Mouse (Mus musculus): ENCODE data around the gene Tmem117. TPM values are rescaled to one million over a fixed set of nuclear protein-coding genes. Genes with fewer than 3 reads are reported as not detected.

Tmem117 gene
- polyA plus RNA-seq, 1 experiment from 2014 or later = 5.6 TPM

GRCm38 (mm10) chr15:94968403-94969180 lies 339.6 kb downstream of the Tmem117 start:
- no peaks in the 10 kb centered on the region for H3K27me3 ChIP-seq (ENCODE audit: control insufficient read depth, insufficient read depth, low read length)
- H3K27ac ChIP-seq (replicated peaks) = no peak overlapping the region
- TF ChIP-seq EP300 (optimal IDR thresholded peaks at IDR 0.05) = no peak
- TF ChIP-seq CTCF (IDR thresholded peaks at IDR 0.05; ENCODE audit: low read depth) = no peak
- H3K4me2 ChIP-seq (replicated peaks; ENCODE audit: low read depth) = no peak overlapping the region
- H3K4me3 ChIP-seq (ENCODE audit: low read depth, low read length) = no peak overlapping the region
- no peaks in the 10 kb centered on the region for H3K9me3 ChIP-seq (ENCODE audit: control insufficient read depth, low read length)
- 64% methylated on average over 13 of the region's 13 CpGs for WGBS
- ATAC-seq (ENCODE audit: low FRiP score, low TSS enrichment) = no peak
- no peaks in the 10 kb centered on the region for H3K4me1 ChIP-seq (replicated peaks; ENCODE audit: control insufficient read depth, insufficient read depth)
- no peaks in the 10 kb centered on the region for H3K36me3 ChIP-seq (ENCODE audit: control insufficient read depth, insufficient read depth, low read length)
- DNase-seq (ENCODE audit: low spot score) = no peak
- H3K9ac ChIP-seq (ENCODE audit: low read length) = no peak overlapping the region

GRCm38 (mm10) chr15:94981798-94982197 lies 352.8 kb downstream of the Tmem117 start:
- Histone ChIP-seq H3K4me3 (ENCODE audit: low read depth, low read length) (no peak overlapping the region), H3K4me1 (replicated peaks; ENCODE audit: control insufficient read depth, insufficient read depth) (no peaks in the 10 kb centered on the region), H3K27me3 (ENCODE audit: control insufficient read depth, insufficient read depth, low read length) (no peaks in the 10 kb centered on the region), H3K4me2 (replicated peaks; ENCODE audit: low read depth) (no peak overlapping the region), H3K9ac (ENCODE audit: low read length) (no peak overlapping the region), H3K27ac (replicated peaks) (no peak overlapping the region), H3K36me3 (ENCODE audit: control insufficient read depth, insufficient read depth, low read length) (no peaks in the 10 kb centered on the region), H3K9me3 (ENCODE audit: control insufficient read depth, low read length) (no peaks in the 10 kb centered on the region)
- no peak for DNase-seq (ENCODE audit: low spot score)
- TF ChIP-seq CTCF (IDR thresholded peaks at IDR 0.05; ENCODE audit: low read depth) = no peak
- TF ChIP-seq EP300 (optimal IDR thresholded peaks at IDR 0.05) = no peak
- ATAC-seq (ENCODE audit: low FRiP score, low TSS enrichment) = no peak
- WGBS = 71% methylated on average over 4 of the region's 4 CpGs

- TF ChIP-seq EP300 (optimal IDR thresholded peaks at IDR 0.05) (no peak), CTCF (IDR thresholded peaks at IDR 0.05; ENCODE audit: low read depth) (no peak)
- Histone ChIP-seq H3K9me3 (ENCODE audit: control insufficient read depth, low read length) (no peaks in the 10 kb centered on the region), H3K27me3 (ENCODE audit: control insufficient read depth, insufficient read depth, low read length) (no peaks in the 10 kb centered on the region), H3K27ac (replicated peaks) (no peak overlapping the region), H3K9ac (ENCODE audit: low read length) (no peak overlapping the region), H3K4me3 (ENCODE audit: low read depth, low read length) (no peak overlapping the region), H3K36me3 (ENCODE audit: control insufficient read depth, insufficient read depth, low read length) (no peaks in the 10 kb centered on the region), H3K4me1 (replicated peaks; ENCODE audit: control insufficient read depth, insufficient read depth) (no peaks in the 10 kb centered on the region), H3K4me2 (replicated peaks; ENCODE audit: low read depth) (no peak overlapping the region)
- 85% methylated on average over 9 of the region's 9 CpGs for WGBS
- DNase-seq (ENCODE audit: low spot score) (no peak), ATAC-seq (ENCODE audit: low FRiP score, low TSS enrichment) (no peak)
Measured at GRCm38 (mm10) chr15:94995352-94995751, 366.3 kb downstream of the Tmem117 start.

- ATAC-seq (ENCODE audit: low FRiP score, low TSS enrichment) = no peak
- no peak overlapping the region for H3K4me3 ChIP-seq (ENCODE audit: low read depth, low read length)
- DNase-seq (ENCODE audit: low spot score) = no peak
- no peak overlapping the region for H3K9ac ChIP-seq (ENCODE audit: low read length)
- H3K36me3 ChIP-seq (ENCODE audit: control insufficient read depth, insufficient read depth, low read length) = no peaks in the 10 kb centered on the region
- 47% methylated on average over 8 of the region's 8 CpGs for WGBS
- no peak overlapping the region for H3K4me2 ChIP-seq (replicated peaks; ENCODE audit: low read depth)
- no peaks in the 10 kb centered on the region for H3K27me3 ChIP-seq (ENCODE audit: control insufficient read depth, insufficient read depth, low read length)
- H3K27ac ChIP-seq (replicated peaks) = no peak overlapping the region
- no peaks in the 10 kb centered on the region for H3K4me1 ChIP-seq (replicated peaks; ENCODE audit: control insufficient read depth, insufficient read depth)
- no peak for TF ChIP-seq EP300 (optimal IDR thresholded peaks at IDR 0.05)
- no peak for TF ChIP-seq CTCF (IDR thresholded peaks at IDR 0.05; ENCODE audit: low read depth)
- no peaks in the 10 kb centered on the region for H3K9me3 ChIP-seq (ENCODE audit: control insufficient read depth, low read length)
Measured at GRCm38 (mm10) chr15:95005121-95005824, 376.2 kb downstream of the Tmem117 start.

- H3K4me1 ChIP-seq (replicated peaks; ENCODE audit: control insufficient read depth, insufficient read depth) = no peaks in the 10 kb centered on the region
- H3K9me3 ChIP-seq (ENCODE audit: control insufficient read depth, low read length) = no peaks in the 10 kb centered on the region
- TF ChIP-seq CTCF (IDR thresholded peaks at IDR 0.05; ENCODE audit: low read depth) (no peak), EP300 (optimal IDR thresholded peaks at IDR 0.05) (no peak)
- H3K27ac ChIP-seq (replicated peaks) = no peak overlapping the region
- H3K4me3 ChIP-seq (ENCODE audit: low read depth, low read length) = no peak overlapping the region
- ATAC-seq (ENCODE audit: low FRiP score, low TSS enrichment) (no peak), DNase-seq (ENCODE audit: low spot score) (no peak)
- no peak overlapping the region for H3K9ac ChIP-seq (ENCODE audit: low read length)
- H3K27me3 ChIP-seq (ENCODE audit: control insufficient read depth, insufficient read depth, low read length) = no peaks in the 10 kb centered on the region
- WGBS = 59% methylated on average over 7 of the region's 7 CpGs
- H3K4me2 ChIP-seq (replicated peaks; ENCODE audit: low read depth) = no peak overlapping the region
- H3K36me3 ChIP-seq (ENCODE audit: control insufficient read depth, insufficient read depth, low read length) = no peaks in the 10 kb centered on the region
Measured at GRCm38 (mm10) chr15:95022251-95022650, 393.2 kb downstream of the Tmem117 start.

GRCm38 (mm10) chr15:95024401-95024800 lies 395.4 kb downstream of the Tmem117 start:
- Histone ChIP-seq H3K4me1 (replicated peaks; ENCODE audit: control insufficient read depth, insufficient read depth) (no peaks in the 10 kb centered on the region), H3K4me3 (ENCODE audit: low read depth, low read length) (no peak overlapping the region), H3K36me3 (ENCODE audit: control insufficient read depth, insufficient read depth, low read length) (no peaks in the 10 kb centered on the region), H3K4me2 (replicated peaks; ENCODE audit: low read depth) (no peak overlapping the region), H3K9ac (ENCODE audit: low read length) (no peak overlapping the region), H3K27me3 (ENCODE audit: control insufficient read depth, insufficient read depth, low read length) (no peaks in the 10 kb centered on the region), H3K9me3 (ENCODE audit: control insufficient read depth, low read length) (no peaks in the 10 kb centered on the region), H3K27ac (replicated peaks) (no peak overlapping the region)
- no peak for TF ChIP-seq CTCF (IDR thresholded peaks at IDR 0.05; ENCODE audit: low read depth)
- TF ChIP-seq EP300 (optimal IDR thresholded peaks at IDR 0.05) = no peak
- 48% methylated on average over 6 of the region's 6 CpGs for WGBS
- ATAC-seq (ENCODE audit: low FRiP score, low TSS enrichment) (no peak), DNase-seq (ENCODE audit: low spot score) (no peak)

Measured in stomach, postnatal 0 days (tissue).